Mouse (Mus musculus) heart, embryonic 15.5 days (tissue): ENCODE data around the gene Kcnmb4. TPM values are rescaled to one million over a fixed set of nuclear protein-coding genes. Genes with fewer than 3 reads are reported as not detected.

Source experiments
- ATAC-seq: fragments of 200-750 bp; cut with Nextera tagmentation; replicated peaks from 2 replicates; pipeline ENCODE4 v1.8.0; 2017; ENCODE audit warnings: low read depth, moderate TSS enrichment; ENCODE audit not compliant: insufficient number of reproducible peaks, insufficient read depth, low FRiP score
- H3K27ac ChIP-seq: fragments of 300-500 bp; sonication (generic); 2 replicates; pipeline ENCODE4 v1.5.1; 2015; ENCODE audit warnings: mild to moderate bottlenecking, inconsistent platforms
- H3K27me3 ChIP-seq: fragments of 300-500 bp; sonication (generic); 2 replicates; pipeline ENCODE4 v1.6.1; 2015; ENCODE audit warnings: inconsistent platforms
- H3K36me3 ChIP-seq: fragments of 300-500 bp; sonication (generic); 2 replicates; pipeline ENCODE4 v1.6.1; 2015; ENCODE audit warnings: mild to moderate bottlenecking, inconsistent platforms
- H3K4me1 ChIP-seq: fragments of 300-500 bp; sonication (generic); replicated peaks from 2 replicates; pipeline ENCODE4 v1.6.1; 2015; ENCODE audit warnings: inconsistent platforms
- H3K4me2 ChIP-seq: fragments of 300-500 bp; sonication (generic); 2 replicates; pipeline ENCODE4 v1.6.1; 2015; ENCODE audit warnings: inconsistent platforms, mild to moderate bottlenecking, moderate library complexity
- H3K4me3 ChIP-seq: fragments of 300-500 bp; sonication (generic); 2 replicates; pipeline ENCODE4 v1.5.1; 2015; ENCODE audit warnings: mild to moderate bottlenecking, inconsistent platforms
- H3K9ac ChIP-seq: fragments of 300-500 bp; sonication (generic); 2 replicates; pipeline ENCODE4 v1.6.1; 2015; ENCODE audit warnings: mild to moderate bottlenecking, inconsistent platforms
- H3K9me3 ChIP-seq: fragments of 300-500 bp; sonication (generic); replicated peaks from 2 replicates; pipeline ENCODE4 v1.6.1; 2016; ENCODE audit warnings: inconsistent platforms
- WGBS: fragments of 180-500 bp; shearing (Covaris S2); methylation state at CpG from one replicate; pipeline ENCODE4 v1.1.7; 2015; ENCODE audit warnings: mixed read lengths; 5-methylcytosine and 5-hydroxymethylcytosine counted together
- polyA plus RNA-seq: library from polyadenylated mRNA; unstranded; fragments of >200 nt; fragmentation: Nextera tagmentation; extraction: Ambion mirVana; gene quantifications from 2 replicates; pipeline ENCODE4 v1.2.1, GENCODE M21; 2015

The Kcnmb4 gene
- polyA plus RNA-seq, 1 experiment from 2014 or later, result 3.7 TPM

- peaks cover 22% of the 10 kb centered on the region for H3K4me1 ChIP-seq
- no peaks in the 10 kb centered on the region for H3K27me3 ChIP-seq
- H3K9me3 ChIP-seq, result no peaks in the 10 kb centered on the region
- ATAC-seq, result no peak
- H3K4me3 ChIP-seq, result peak overlapping the region; percentile 26; the same call in 1 of the 2 replicates
- peak overlapping the region; percentile 62 for H3K4me2 ChIP-seq
- no peak overlapping the region for H3K27ac ChIP-seq
- WGBS, result 45% methylated on average over 12 of the region's 12 CpGs
- no peak overlapping the region for H3K9ac ChIP-seq
- no peaks in the 10 kb centered on the region for H3K36me3 ChIP-seq
Measured at GRCm38 (mm10) chr10:116397973-116398372, 75.7 kb downstream of the Kcnmb4 start.

- H3K9ac ChIP-seq, result no peak overlapping the region
- H3K36me3 ChIP-seq, result no peaks in the 10 kb centered on the region
- WGBS, result 22% methylated on average over 14 of the region's 14 CpGs
- peak overlapping the region; percentile 26; the same call in 1 of the 2 replicates for H3K4me3 ChIP-seq
- ATAC-seq, result 0 out of 2 replicates have a peak, but pooled peaks have one; percentile 25
- no peak overlapping the region for H3K27ac ChIP-seq
- no peaks in the 10 kb centered on the region for H3K27me3 ChIP-seq
- no peaks in the 10 kb centered on the region for H3K9me3 ChIP-seq
- peak overlapping the region; percentile 62 for H3K4me2 ChIP-seq
- peaks cover 22% of the 10 kb centered on the region for H3K4me1 ChIP-seq
Measured at GRCm38 (mm10) chr10:116397573-116397972, 76.1 kb downstream of the Kcnmb4 start.

- H3K9ac ChIP-seq, result no peak overlapping the region
- H3K4me3 ChIP-seq, result no peak overlapping the region
- no peak overlapping the region for H3K27ac ChIP-seq
- no peaks in the 10 kb centered on the region for H3K36me3 ChIP-seq
- no peaks in the 10 kb centered on the region for H3K27me3 ChIP-seq
- no peaks in the 10 kb centered on the region for H3K9me3 ChIP-seq
- 89% methylated on average over 13 of the region's 13 CpGs for WGBS
- ATAC-seq, result no peak
- peaks cover 22% of the 10 kb centered on the region for H3K4me1 ChIP-seq
- no peak overlapping the region for H3K4me2 ChIP-seq
Measured at GRCm38 (mm10) chr10:116396966-116397365, 76.7 kb downstream of the Kcnmb4 start.

GRCm38 (mm10) chr10:116396279-116396678 is 77.4 kb downstream of the Kcnmb4 start:
- Histone ChIP-seq H3K4me2 (no peak overlapping the region), H3K27me3 (no peaks in the 10 kb centered on the region), H3K9me3 (no peaks in the 10 kb centered on the region), H3K9ac (no peak overlapping the region), H3K36me3 (no peaks in the 10 kb centered on the region), H3K27ac (no peak overlapping the region), H3K4me1 (peaks cover 22% of the 10 kb centered on the region), H3K4me3 (no peak overlapping the region)
- ATAC-seq, result no peak
- 78% methylated on average over 5 of the region's 5 CpGs for WGBS

- no peaks in the 10 kb centered on the region for H3K36me3 ChIP-seq
- peak overlapping the region; percentile 13; the same call in 1 of the 2 replicates for H3K27ac ChIP-seq
- peak; percentile 82 for ATAC-seq
- peaks cover 22% of the 10 kb centered on the region for H3K4me1 ChIP-seq
- no peak overlapping the region for H3K9ac ChIP-seq
- no peak overlapping the region for H3K4me2 ChIP-seq
- H3K27me3 ChIP-seq, result no peaks in the 10 kb centered on the region
- no peaks in the 10 kb centered on the region for H3K9me3 ChIP-seq
- WGBS, result 21% methylated on average over 4 of the region's 4 CpGs
- no peak overlapping the region for H3K4me3 ChIP-seq
Measured at GRCm38 (mm10) chr10:116394585-116394984, 79.1 kb downstream of the Kcnmb4 start.

GRCm38 (mm10) chr10:116393790-116394475 is 79.7 kb downstream of the Kcnmb4 start:
- Histone ChIP-seq H3K9me3 (no peaks in the 10 kb centered on the region), H3K27ac (peak overlapping the region; percentile 13; the same call in 1 of the 2 replicates), H3K27me3 (no peaks in the 10 kb centered on the region), H3K4me1 (peaks cover 22% of the 10 kb centered on the region), H3K4me2 (no peak overlapping the region), H3K36me3 (no peaks in the 10 kb centered on the region), H3K4me3 (no peak overlapping the region), H3K9ac (no peak overlapping the region)
- ATAC-seq, result peak; percentile 40; the same call in 1 of the 2 replicates
- 35% methylated on average over 9 of the region's 9 CpGs for WGBS

- Histone ChIP-seq H3K4me1 (peaks cover 8% of the 10 kb centered on the region), H3K36me3 (no peaks in the 10 kb centered on the region), H3K4me2 (no peak overlapping the region), H3K4me3 (no peak overlapping the region), H3K27me3 (no peaks in the 10 kb centered on the region), H3K9ac (no peak overlapping the region), H3K27ac (no peak overlapping the region), H3K9me3 (no peaks in the 10 kb centered on the region)
- WGBS, result 59% methylated on average over 6 of the region's 6 CpGs
- no peak for ATAC-seq
Measured at GRCm38 (mm10) chr10:116388840-116389239, 84.8 kb downstream of the Kcnmb4 start.

- no peaks in the 10 kb centered on the region for H3K36me3 ChIP-seq
- H3K27me3 ChIP-seq, result no peaks in the 10 kb centered on the region
- no peak overlapping the region for H3K4me2 ChIP-seq
- H3K4me1 ChIP-seq, result peaks cover 5% of the 10 kb centered on the region; the same call in 1 of the 2 replicates
- WGBS, result 43% methylated on average over 7 of the region's 7 CpGs
- ATAC-seq, result no peak
- H3K27ac ChIP-seq, result no peak overlapping the region
- H3K9ac ChIP-seq, result no peak overlapping the region
- H3K9me3 ChIP-seq, result no peaks in the 10 kb centered on the region
- no peak overlapping the region for H3K4me3 ChIP-seq
Measured at GRCm38 (mm10) chr10:116386391-116386885, 87.2 kb downstream of the Kcnmb4 start.

- no peak overlapping the region for H3K4me3 ChIP-seq
- WGBS, result 80% methylated on average over 4 of the region's 4 CpGs
- no peak overlapping the region for H3K4me2 ChIP-seq
- H3K27me3 ChIP-seq, result no peaks in the 10 kb centered on the region
- peaks cover 5% of the 10 kb centered on the region; the same call in 1 of the 2 replicates for H3K4me1 ChIP-seq
- no peak overlapping the region for H3K9ac ChIP-seq
- H3K27ac ChIP-seq, result no peak overlapping the region
- no peaks in the 10 kb centered on the region for H3K36me3 ChIP-seq
- no peak for ATAC-seq
- no peaks in the 10 kb centered on the region for H3K9me3 ChIP-seq
Measured at GRCm38 (mm10) chr10:116384401-116384800, 89.3 kb downstream of the Kcnmb4 start.

- Histone ChIP-seq H3K27me3 (no peaks in the 10 kb centered on the region), H3K4me2 (no peak overlapping the region), H3K9me3 (no peaks in the 10 kb centered on the region), H3K9ac (no peak overlapping the region), H3K4me3 (no peak overlapping the region), H3K27ac (no peak overlapping the region), H3K36me3 (no peaks in the 10 kb centered on the region), H3K4me1 (peaks cover 5% of the 10 kb centered on the region; the same call in 1 of the 2 replicates)
- ATAC-seq, result no peak
- WGBS, result 85% methylated on average over 13 of the region's 13 CpGs
Measured at GRCm38 (mm10) chr10:116382826-116383685, 90.6 kb downstream of the Kcnmb4 start.

- Histone ChIP-seq H3K4me3 (no peak overlapping the region), H3K4me1 (no peaks in the 10 kb centered on the region), H3K9ac (no peak overlapping the region), H3K27ac (no peak overlapping the region), H3K4me2 (no peak overlapping the region), H3K27me3 (no peaks in the 10 kb centered on the region), H3K9me3 (no peaks in the 10 kb centered on the region), H3K36me3 (no peaks in the 10 kb centered on the region)
- ATAC-seq, result no peak
- WGBS, result 61% methylated on average over 4 of the region's 4 CpGs
Measured at GRCm38 (mm10) chr10:116376853-116377252, 96.8 kb downstream of the Kcnmb4 start.
